Mouse (Mus musculus) limb, embryonic 14.5 days (tissue): ENCODE data around the gene Corin. TPM values are rescaled to one million over a fixed set of nuclear protein-coding genes. Genes with fewer than 3 reads are reported as not detected.
A peak's percentile ranks its signal among the peaks of the same experiment; 100 is the strongest.

Experiments
- ATAC-seq: fragments of 200-750 bp; cut with Nextera tagmentation; 2 replicates; pipeline ENCODE4 v1.8.0; 2017; ENCODE audit warnings: low read depth, moderate number of reproducible peaks, moderate TSS enrichment; ENCODE audit not compliant: low FRiP score
- DNase-seq: peaks from one replicate; pipeline ENCODE4 v3.0.0-alpha.2; 2015; ENCODE audit warnings: low spot score
- H3K27ac ChIP-seq: fragments of 300-500 bp; sonication (generic); replicated peaks from 2 replicates; pipeline ENCODE4 v1.5.1; 2014; ENCODE audit warnings: low read depth, mild to moderate bottlenecking, low read length, moderate library complexity, mixed read lengths
- H3K27me3 ChIP-seq: fragments of 300-500 bp; sonication (generic); 2 replicates; pipeline ENCODE4 v1.6.1; 2014; ENCODE audit warnings: low read length, mixed read lengths; ENCODE audit not compliant: control insufficient read depth, insufficient read depth
- H3K36me3 ChIP-seq: fragments of 300-500 bp; sonication (generic); 2 replicates; pipeline ENCODE4 v1.6.1; 2014; ENCODE audit warnings: mild to moderate bottlenecking, low read length, moderate library complexity, mixed read lengths; ENCODE audit not compliant: control insufficient read depth, insufficient read depth
- H3K4me1 ChIP-seq: fragments of 300-500 bp; sonication (generic); 2 replicates; pipeline ENCODE4 v1.6.1; 2014; ENCODE audit warnings: antibody characterized with exemption, low read length, mixed read lengths; ENCODE audit not compliant: control insufficient read depth, insufficient read depth
- H3K4me2 ChIP-seq: fragments of 300-500 bp; sonication (generic); replicated peaks from 2 replicates; pipeline ENCODE4 v1.6.1; 2014; ENCODE audit warnings: low read depth, mild to moderate bottlenecking, low read length, moderate library complexity; ENCODE audit not compliant: severe bottlenecking
- H3K4me3 ChIP-seq: fragments of 300-500 bp; sonication (generic); replicated peaks from 2 replicates; pipeline ENCODE4 v1.5.1; 2014; ENCODE audit warnings: low read length
- H3K9ac ChIP-seq: fragments of 300-500 bp; sonication (generic); 2 replicates; pipeline ENCODE4 v1.6.1; 2014; ENCODE audit warnings: mild to moderate bottlenecking, low read depth, low read length, moderate library complexity; ENCODE audit not compliant: severe bottlenecking
- H3K9me3 ChIP-seq: fragments of 300-500 bp; sonication (generic); 2 replicates; pipeline ENCODE4 v1.6.1; 2016; ENCODE audit warnings: low read length; ENCODE audit not compliant: control insufficient read depth
- POLR2A ChIP-seq: fragments of 200-500 bp; IDR thresholded peaks from 2 replicates; pipeline ENCODE4 v1.8.0; 2012; ENCODE audit warnings: inconsistent platforms, mild to moderate bottlenecking, moderate library complexity, borderline replicate concordance; ENCODE audit not compliant: insufficient read depth, insufficient read length; ENCODE audit errors: extremely low read depth
- WGBS: fragments of 180-500 bp; shearing (Covaris S2); extraction: QIAGEN DNeasy Blood & Tissue Kit; methylation state at CpG from one replicate; pipeline ENCODE4 v1.1.7; 2014; 5-methylcytosine and 5-hydroxymethylcytosine counted together
- polyA plus RNA-seq, 2 experiments: library from polyadenylated mRNA; depleted of rRNA in 1 of 2; stranded (reverse) in 1 of 2; unstranded in 1 of 2; fragments of >200 nt; fragmentation: Nextera tagmentation in 1 of 2; extraction: Ambion mirVana in 1 of 2; gene quantifications; 2 replicates each; pipeline versions ENCODE4 v1.2.1 to v1.2.3; 2012 to 2014

Gene Corin
- polyA plus RNA-seq, 2 experiments, result 4.2 to 5.3 TPM

DNA sequence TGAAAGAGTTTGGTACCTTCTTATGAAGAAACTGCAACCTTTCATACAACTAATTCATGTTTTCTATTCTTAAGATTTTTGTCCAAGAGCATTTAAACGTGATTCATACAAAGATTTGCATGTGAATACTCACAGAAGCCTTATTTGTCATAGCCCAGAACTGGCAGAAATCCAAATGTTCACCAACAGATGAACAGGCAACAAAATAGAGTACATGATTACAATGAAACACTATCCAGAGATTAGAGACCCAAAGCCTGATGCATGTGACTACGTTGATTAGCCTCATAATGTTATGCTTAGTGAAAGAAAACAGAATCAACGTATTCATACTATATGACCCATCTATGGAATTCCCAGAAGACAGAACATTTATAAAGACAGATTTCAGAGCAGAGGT, 140.4 kb downstream of the Corin start:
- H3K4me3 ChIP-seq, result no peak overlapping the region
- 71% methylated on average over 3 of the region's 3 CpGs for WGBS
- H3K27me3 ChIP-seq, result no peaks in the 10 kb centered on the region
- H3K36me3 ChIP-seq, result no peaks in the 10 kb centered on the region
- no peak overlapping the region for H3K27ac ChIP-seq
- TF ChIP-seq POLR2A, result no peak
- H3K4me1 ChIP-seq, result no peaks in the 10 kb centered on the region
- H3K4me2 ChIP-seq, result no peak overlapping the region
- H3K9ac ChIP-seq, result no peak overlapping the region
- no peak for DNase-seq
- ATAC-seq, result no peak
- no peaks in the 10 kb centered on the region for H3K9me3 ChIP-seq

- Histone ChIP-seq H3K4me3 (no peak overlapping the region), H3K36me3 (no peaks in the 10 kb centered on the region), H3K9me3 (no peaks in the 10 kb centered on the region), H3K4me2 (no peak overlapping the region), H3K27ac (no peak overlapping the region), H3K9ac (no peak overlapping the region), H3K4me1 (no peaks in the 10 kb centered on the region), H3K27me3 (no peaks in the 10 kb centered on the region)
- WGBS, result 51% methylated on average over 4 of the region's 4 CpGs
- TF ChIP-seq POLR2A, result no peak
- ATAC-seq, result no peak
- DNase-seq, result no peak
Observed at GRCm38 (mm10) chr5:72353746-72354145, 150.5 kb downstream of the Corin start.

- Histone ChIP-seq H3K9me3 (no peaks in the 10 kb centered on the region), H3K9ac (no peak overlapping the region), H3K27me3 (no peaks in the 10 kb centered on the region), H3K4me2 (no peak overlapping the region), H3K4me3 (no peak overlapping the region), H3K27ac (no peak overlapping the region), H3K36me3 (no peaks in the 10 kb centered on the region), H3K4me1 (no peaks in the 10 kb centered on the region)
- peak; percentile 84 for DNase-seq
- 32% methylated on average over 5 of the region's 5 CpGs for WGBS
- TF ChIP-seq POLR2A, result no peak
- ATAC-seq, result peak; percentile 89; the same call in 1 of the 2 replicates
Observed at GRCm38 (mm10) chr5:72350081-72350758, 154.1 kb downstream of the Corin start.

GRCm38 (mm10) chr5:72348591-72348990, 155.7 kb downstream of the Corin start:
- H3K4me2 ChIP-seq, result no peak overlapping the region
- H3K4me3 ChIP-seq, result no peak overlapping the region
- no peak overlapping the region for H3K27ac ChIP-seq
- H3K9ac ChIP-seq, result no peak overlapping the region
- WGBS, result 52% methylated on average over 2 of the region's 2 CpGs
- no peaks in the 10 kb centered on the region for H3K36me3 ChIP-seq
- no peaks in the 10 kb centered on the region for H3K9me3 ChIP-seq
- no peak for DNase-seq
- TF ChIP-seq POLR2A, result no peak
- no peaks in the 10 kb centered on the region for H3K27me3 ChIP-seq
- ATAC-seq, result no peak
- H3K4me1 ChIP-seq, result no peaks in the 10 kb centered on the region

DNA sequence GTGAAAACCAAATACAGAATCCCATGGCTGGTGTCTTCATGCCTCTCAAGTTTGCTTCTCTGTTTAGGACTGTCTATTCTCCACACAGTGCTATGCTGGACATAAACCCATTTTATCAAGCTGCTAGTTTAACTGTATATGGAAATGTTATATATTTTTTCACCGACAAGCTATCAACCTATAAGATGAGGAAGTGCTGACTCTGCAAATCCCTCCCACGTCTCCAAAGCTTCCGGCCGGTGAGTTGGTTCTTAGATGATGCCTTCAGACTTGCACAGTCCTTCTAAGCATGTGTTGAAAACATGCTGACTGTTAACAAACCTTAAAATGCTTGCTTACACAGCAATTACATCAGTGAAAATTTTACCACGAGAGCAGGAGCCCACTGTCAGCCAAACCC, 168.4 kb downstream of the Corin start:
- no peak overlapping the region for H3K27ac ChIP-seq
- ATAC-seq (no peak), DNase-seq (no peak)
- H3K36me3 ChIP-seq, result no peaks in the 10 kb centered on the region
- H3K27me3 ChIP-seq, result no peaks in the 10 kb centered on the region
- no peak for TF ChIP-seq POLR2A
- WGBS, result 73% methylated on average over 5 of the region's 5 CpGs
- no peaks in the 10 kb centered on the region for H3K9me3 ChIP-seq
- H3K4me1 ChIP-seq, result no peaks in the 10 kb centered on the region
- no peak overlapping the region for H3K4me2 ChIP-seq
- no peak overlapping the region for H3K4me3 ChIP-seq
- no peak overlapping the region for H3K9ac ChIP-seq
